Mouse (Mus musculus): Measurements from ENCODE around the gene Mef2d. TPM values are rescaled to one million over a fixed set of nuclear protein-coding genes. Genes with fewer than 3 reads are reported as not detected.

Gene Mef2d
- polyA plus RNA-seq, 1 experiment, result 49.1 TPM

- Histone ChIP-seq H3K4me3 (ENCODE audit: insufficient read depth, low read length) (peak overlapping the region; percentile 67), H3K27ac (ENCODE audit: insufficient read depth, low read length) (peak overlapping the region; percentile 93), H3K4me1 (ENCODE audit: control insufficient read depth, insufficient read depth, low read length) (peaks cover 28% of the 10 kb centered on the region)
- TF ChIP-seq POLR2A (IDR thresholded peaks at IDR 0.05; ENCODE audit: low read depth, low read length) (no peak; the same call in 1 of the 2 replicates), CTCF (IDR thresholded peaks at IDR 0.05; ENCODE audit: borderline replicate concordance, insufficient read depth, low read length) (no peak)
Observed at GRCm38 (mm10) chr3:88142546-88142915, 359 bp downstream of the Mef2d start.

DNA sequence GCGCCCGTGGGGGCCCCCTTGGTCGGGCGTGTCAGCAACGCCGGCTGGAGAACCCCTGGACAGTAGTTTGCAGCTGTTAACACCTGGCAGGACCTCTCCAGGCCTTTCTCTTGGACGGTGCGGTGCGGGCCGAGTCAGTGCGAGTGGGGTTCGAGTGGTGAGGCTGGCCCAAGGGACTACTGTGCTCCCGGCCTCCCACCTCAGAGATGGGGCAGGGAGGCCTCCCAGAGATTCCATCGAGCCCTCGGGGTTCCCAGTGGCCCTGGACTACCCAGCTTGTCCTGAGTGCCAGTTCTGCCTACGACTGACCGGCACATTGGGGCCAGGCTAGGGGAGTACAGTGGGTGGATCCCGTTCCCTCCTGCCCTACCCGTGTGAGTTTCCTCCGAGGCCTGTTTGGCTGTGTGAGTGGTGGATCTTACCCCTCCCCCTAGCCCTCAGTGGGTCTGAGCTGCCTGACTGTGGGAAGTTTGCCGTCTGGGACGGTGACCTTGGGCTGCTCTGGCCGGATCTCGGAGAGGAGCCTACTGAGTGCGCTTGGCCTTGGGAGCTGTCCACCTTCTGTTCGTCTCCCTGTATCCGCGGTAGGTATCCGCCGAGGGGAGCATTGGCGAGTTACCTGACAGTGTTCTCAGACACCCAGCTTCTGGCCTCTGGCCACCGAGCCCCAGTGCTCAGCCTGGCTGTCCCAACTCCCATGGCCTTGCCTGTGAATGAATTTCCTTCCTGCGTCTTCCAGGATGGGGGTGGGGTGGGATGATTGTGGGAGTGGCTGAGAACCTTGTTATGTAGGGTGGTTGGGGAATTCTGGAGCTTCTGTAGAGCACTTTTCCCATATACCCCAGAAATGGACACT is 972 bp downstream of the Mef2d start:
- peak overlapping the region; percentile 67 for H3K4me3 ChIP-seq (ENCODE audit: insufficient read depth, low read length)
- peak overlapping the region; percentile 93 for H3K27ac ChIP-seq (ENCODE audit: insufficient read depth, low read length)
- H3K4me1 ChIP-seq (ENCODE audit: control insufficient read depth, insufficient read depth, low read length), result peaks cover 28% of the 10 kb centered on the region

DNA sequence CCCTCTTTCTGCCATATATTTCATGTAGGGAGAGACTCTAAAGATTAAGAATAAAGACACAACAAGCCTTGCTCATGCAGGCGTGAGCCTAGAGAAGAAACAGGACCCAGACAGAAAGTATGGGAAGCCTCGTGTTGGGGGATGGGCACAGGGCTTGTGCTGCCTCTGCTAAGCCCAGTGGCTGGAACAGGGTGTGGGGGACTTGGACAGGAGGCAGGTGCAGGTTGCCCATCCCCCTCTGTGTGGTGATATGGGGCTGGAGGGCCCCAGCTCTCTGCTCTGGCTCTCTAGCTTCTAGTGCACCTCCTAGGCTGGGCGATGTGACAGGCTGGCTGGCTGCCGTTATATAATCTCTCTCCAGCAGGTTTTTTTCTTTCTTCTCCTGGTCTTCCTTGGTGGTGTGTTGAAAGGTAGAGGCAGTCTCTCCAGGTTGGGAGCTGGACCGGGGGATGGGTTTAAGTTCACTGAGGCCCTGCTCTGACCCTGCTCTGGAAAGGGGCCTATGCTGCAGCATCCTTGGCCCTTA is 1.9 kb downstream of the Mef2d start:
- no peak for TF ChIP-seq POLR2A (IDR thresholded peaks at IDR 0.05; ENCODE audit: low read depth, low read length)
- no peak for TF ChIP-seq CTCF (IDR thresholded peaks at IDR 0.05; ENCODE audit: borderline replicate concordance, insufficient read depth, low read length)
- Histone ChIP-seq H3K27ac (ENCODE audit: insufficient read depth, low read length) (peak overlapping the region; percentile 93), H3K4me1 (ENCODE audit: control insufficient read depth, insufficient read depth, low read length) (peaks cover 31% of the 10 kb centered on the region), H3K4me3 (ENCODE audit: insufficient read depth, low read length) (peak overlapping the region; percentile 67)

More for the DNA sequence above, 972 bp downstream of the Mef2d start:
- no peak for TF ChIP-seq CTCF (IDR thresholded peaks at IDR 0.05; ENCODE audit: borderline replicate concordance, insufficient read depth, low read length)
- TF ChIP-seq POLR2A (IDR thresholded peaks at IDR 0.05; ENCODE audit: low read depth, low read length), result peak; percentile 78

DNA sequence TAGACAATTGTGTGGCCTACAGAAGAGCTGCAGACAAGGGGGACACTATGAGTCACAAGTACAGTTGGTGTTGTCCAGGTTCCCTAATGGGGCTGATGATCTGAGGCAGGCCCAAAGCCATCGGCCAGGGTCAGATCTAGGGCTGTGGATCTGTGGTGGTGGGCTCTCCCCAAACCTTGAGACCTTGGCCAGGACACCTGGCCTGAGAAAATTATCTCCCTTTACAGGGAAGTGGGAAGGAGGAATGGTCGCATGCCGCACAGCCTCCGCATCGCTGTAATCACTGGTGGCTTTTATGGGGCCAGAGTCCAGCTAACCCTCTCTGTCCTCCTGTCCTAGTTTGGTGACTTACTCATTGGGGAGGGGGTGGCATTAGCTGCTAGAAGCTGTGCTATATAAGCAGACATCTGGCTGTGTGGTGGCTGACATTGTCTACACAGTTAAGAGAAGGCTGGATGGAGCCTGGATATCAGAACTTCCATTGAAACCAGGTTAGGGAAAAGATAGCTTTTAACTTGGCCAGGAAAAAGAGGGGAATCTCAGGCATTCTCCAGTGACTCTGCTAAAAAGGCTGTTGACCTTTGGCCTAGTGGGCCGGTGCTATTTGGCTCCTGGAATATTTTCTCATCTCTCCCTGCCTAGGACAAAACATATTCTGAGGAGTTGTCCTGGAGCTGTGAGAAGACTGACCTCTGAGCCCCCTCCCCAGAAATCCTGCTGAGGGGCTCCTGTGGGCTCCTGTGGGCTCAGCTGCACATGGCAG is 2.7 kb downstream of the Mef2d start:
- TF ChIP-seq POLR2A (IDR thresholded peaks at IDR 0.05; ENCODE audit: low read depth, low read length) (no peak), CTCF (IDR thresholded peaks at IDR 0.05; ENCODE audit: borderline replicate concordance, insufficient read depth, low read length) (no peak)
- H3K4me1 ChIP-seq (ENCODE audit: control insufficient read depth, insufficient read depth, low read length), result peaks cover 29% of the 10 kb centered on the region
- H3K27ac ChIP-seq (ENCODE audit: insufficient read depth, low read length), result peak overlapping the region; percentile 93
- H3K4me3 ChIP-seq (ENCODE audit: insufficient read depth, low read length), result peak overlapping the region; percentile 67

DNA sequence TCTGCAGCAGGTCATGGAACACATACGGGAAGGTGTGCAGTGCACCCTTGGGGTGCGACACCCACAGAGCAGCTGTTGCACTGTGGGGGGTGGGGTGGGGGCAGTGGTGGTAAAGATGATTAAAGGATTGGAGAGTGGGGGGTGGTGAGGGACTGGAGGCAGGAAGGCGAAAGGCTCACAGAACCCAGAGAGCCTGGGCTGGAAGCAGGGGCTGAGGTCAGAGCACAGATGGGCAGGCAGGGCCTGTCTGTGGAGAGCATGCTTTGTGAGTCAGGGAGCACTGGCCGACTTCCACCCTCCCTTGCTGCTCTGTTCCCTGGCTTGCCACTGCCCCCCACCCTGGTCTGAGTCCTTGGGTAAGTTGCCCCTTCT is 3.2 kb downstream of the Mef2d start:
- Histone ChIP-seq H3K27ac (ENCODE audit: insufficient read depth, low read length) (peak overlapping the region; percentile 93), H3K4me3 (ENCODE audit: insufficient read depth, low read length) (peak overlapping the region; percentile 67), H3K4me1 (ENCODE audit: control insufficient read depth, insufficient read depth, low read length) (peaks cover 30% of the 10 kb centered on the region)
- no peak for TF ChIP-seq POLR2A (IDR thresholded peaks at IDR 0.05; ENCODE audit: low read depth, low read length)
- no peak for TF ChIP-seq CTCF (IDR thresholded peaks at IDR 0.05; ENCODE audit: borderline replicate concordance, insufficient read depth, low read length)

DNA sequence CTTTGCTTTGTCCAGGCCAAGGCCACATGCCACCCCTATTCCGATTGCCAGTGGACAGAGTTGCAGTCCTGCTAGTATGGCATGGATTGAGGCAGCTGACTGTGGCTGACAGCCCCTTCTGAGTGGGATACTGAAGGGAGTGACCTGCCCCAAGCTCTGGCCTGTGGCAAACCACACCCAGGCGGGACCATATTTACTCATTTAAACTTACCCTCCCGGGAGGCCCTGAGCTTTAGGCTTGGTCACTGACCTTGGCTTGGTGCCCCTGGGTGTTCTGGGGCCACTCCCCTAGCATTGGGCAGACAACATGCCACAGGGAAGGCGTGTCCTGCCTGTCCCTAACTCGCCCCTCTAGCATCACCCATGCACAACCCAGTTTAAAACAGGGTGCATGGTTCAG is 3.8 kb downstream of the Mef2d start:
- Histone ChIP-seq H3K4me1 (ENCODE audit: control insufficient read depth, insufficient read depth, low read length) (peaks cover 29% of the 10 kb centered on the region), H3K4me3 (ENCODE audit: insufficient read depth, low read length) (no peak overlapping the region; the same call in 1 of the 2 replicates), H3K27ac (ENCODE audit: insufficient read depth, low read length) (peak overlapping the region; percentile 51; the same call in 1 of the 2 replicates)
- TF ChIP-seq CTCF (IDR thresholded peaks at IDR 0.05; ENCODE audit: borderline replicate concordance, insufficient read depth, low read length), result no peak
- TF ChIP-seq POLR2A (IDR thresholded peaks at IDR 0.05; ENCODE audit: low read depth, low read length), result no peak

GRCm38 (mm10) chr3:88146376-88147112 is 4.4 kb downstream of the Mef2d start:
- H3K27ac ChIP-seq (ENCODE audit: insufficient read depth, low read length), result peak overlapping the region; percentile 51; the same call in 1 of the 2 replicates
- TF ChIP-seq POLR2A (IDR thresholded peaks at IDR 0.05; ENCODE audit: low read depth, low read length) (no peak), CTCF (IDR thresholded peaks at IDR 0.05; ENCODE audit: borderline replicate concordance, insufficient read depth, low read length) (no peak)
- no peak overlapping the region for H3K4me3 ChIP-seq (ENCODE audit: insufficient read depth, low read length)
- peaks cover 24% of the 10 kb centered on the region for H3K4me1 ChIP-seq (ENCODE audit: control insufficient read depth, insufficient read depth, low read length)

DNA sequence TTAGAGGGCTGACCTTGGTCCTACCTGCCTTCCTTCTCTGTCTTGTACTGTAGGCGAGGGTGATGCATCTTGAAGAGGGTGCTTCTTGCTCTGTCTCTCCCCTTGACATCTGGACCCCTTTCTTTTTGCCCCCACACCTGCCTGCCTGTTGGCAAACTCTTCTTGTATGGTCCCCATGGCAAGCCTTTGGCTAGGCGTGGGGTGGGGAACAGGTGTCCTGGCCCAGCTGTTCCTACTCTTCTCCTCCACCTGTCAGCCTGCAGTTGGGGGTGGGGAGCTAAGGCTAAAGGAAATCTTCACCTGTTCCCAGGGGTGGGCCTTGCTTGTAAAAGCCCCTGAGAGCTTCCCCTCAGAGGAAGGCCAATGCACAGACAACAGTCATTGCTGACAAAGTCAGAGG is 5.3 kb downstream of the Mef2d start:
- TF ChIP-seq CTCF (IDR thresholded peaks at IDR 0.05; ENCODE audit: borderline replicate concordance, insufficient read depth, low read length), result no peak
- TF ChIP-seq POLR2A (IDR thresholded peaks at IDR 0.05; ENCODE audit: low read depth, low read length), result no peak
- Histone ChIP-seq H3K4me1 (ENCODE audit: control insufficient read depth, insufficient read depth, low read length) (peaks cover 24% of the 10 kb centered on the region), H3K27ac (ENCODE audit: insufficient read depth, low read length) (no peak overlapping the region)

DNA sequence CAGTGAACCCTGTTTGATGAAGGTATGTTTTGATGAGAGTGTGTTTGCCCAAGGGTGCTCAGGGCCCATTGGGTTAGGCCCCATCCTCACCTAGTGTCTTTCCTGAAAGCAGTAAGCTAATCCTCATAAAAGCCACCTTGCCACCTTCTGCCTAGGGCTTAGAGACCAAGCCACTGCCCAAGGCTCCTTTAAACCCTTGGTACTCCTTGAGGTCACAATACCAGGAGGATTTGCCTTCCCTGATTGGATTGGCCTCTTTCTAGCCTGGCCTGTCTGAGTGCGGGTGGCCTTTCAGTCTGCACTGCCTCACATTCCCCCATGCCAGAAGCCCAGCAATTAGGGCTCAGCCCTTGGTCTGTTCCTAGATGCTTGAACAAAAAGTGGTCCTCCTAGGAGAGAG is 5.7 kb downstream of the Mef2d start:
- no peak for TF ChIP-seq CTCF (IDR thresholded peaks at IDR 0.05; ENCODE audit: borderline replicate concordance, insufficient read depth, low read length)
- no peak for TF ChIP-seq POLR2A (IDR thresholded peaks at IDR 0.05; ENCODE audit: low read depth, low read length)
- H3K4me1 ChIP-seq (ENCODE audit: control insufficient read depth, insufficient read depth, low read length), result peaks cover 24% of the 10 kb centered on the region

More for the DNA sequence above, 5.3 kb downstream of the Mef2d start:
- no peak overlapping the region for H3K4me3 ChIP-seq (ENCODE audit: insufficient read depth, low read length)

More for the DNA sequence above, 5.7 kb downstream of the Mef2d start:
- Histone ChIP-seq H3K27ac (ENCODE audit: insufficient read depth, low read length) (no peak overlapping the region), H3K4me3 (ENCODE audit: insufficient read depth, low read length) (no peak overlapping the region)
